In genomic region chr9:45465396-45466019, GRCm38 (mm10) we compare ENCODE assay signal across 15 mouse cellular contexts. TPM values are rescaled to one million over a fixed set of nuclear protein-coding genes. Genes with fewer than 3 reads are reported as not detected.
DNase-seq lines count a peak whose midpoint lies in the region; ATAC-seq and TF ChIP-seq lines count a peak whose summit lies in the region.
"Had no signal": no experiment of that assay in that cellular context is flagged by ENCODE, and none has a peak within 500 bp of the region (broad histone marks: within the 10 kb centered on the region; RNA-seq: fewer than 3 reads in every experiment).

No protein-coding gene starts in this region.

- H3K27ac ChIP-seq in intestine, embryonic 15.5 days = no peak overlapping the region
- H3K27ac ChIP-seq in intestine, postnatal 0 days (ENCODE audit: low read depth, low read length) = no peak overlapping the region
- no peak overlapping the region for H3K27ac ChIP-seq in embryonic facial prominence, embryonic 11.5 days (replicated peaks; ENCODE audit: low read depth, low read length)
- H3K27ac ChIP-seq in limb, embryonic 11.5 days (replicated peaks; ENCODE audit: low read depth, low read length) = no peak overlapping the region
- H3K27ac ChIP-seq: hindbrain, embryonic 15.5 days; midbrain, embryonic 15.5 days had no signal

- WGBS in intestine, embryonic 15.5 days = 44% methylated on average over 6 of the region's 6 CpGs
- 39% methylated on average over 6 of the region's 6 CpGs for WGBS in intestine, postnatal 0 days
- WGBS in embryonic facial prominence, embryonic 11.5 days = 41% methylated on average over 6 of the region's 6 CpGs
- 37% methylated on average over 6 of the region's 6 CpGs for WGBS in limb, embryonic 11.5 days

- DNase-seq in embryo, embryonic 10 days (ENCODE audit: low spot score) = peak; percentile 31
- peak; percentile 44 for DNase-seq in embryonic facial prominence, embryonic 11.5 days (ENCODE audit: low spot score)
- DNase-seq in limb, embryonic 11.5 days (ENCODE audit: low spot score) = peak; percentile 29
- no peak for DNase-seq in natural killer cell, adult 2 months (ENCODE audit: low spot score in 2 of 2)
- DNase-seq in heart, postnatal 25 days (ENCODE audit: low spot score) = no peak
- no peak for DNase-seq in spleen, adult 12 weeks (ENCODE audit: low spot score)
- DNase-seq: adrenal gland, adult 8-10 months; cerebellum, adult 18-20 months; gastrocnemius, postnatal 14 days; heart, postnatal 10 days; kidney, adult 9 months had no signal

- ATAC-seq in intestine, embryonic 15.5 days = 0 out of 2 replicates have a peak, but pooled peaks have one; percentile 20
- no peak for ATAC-seq in intestine, postnatal 0 days
- peak; percentile 76; the same call in 1 of the 2 replicates for ATAC-seq in embryonic facial prominence, embryonic 11.5 days (replicated peaks; ENCODE audit: insufficient number of reproducible peaks, low FRiP score, low TSS enrichment, low read depth)
- ATAC-seq in limb, embryonic 11.5 days (ENCODE audit: insufficient number of reproducible peaks, low FRiP score, low TSS enrichment, low read depth) = peak; percentile 31; the same call in 1 of the 2 replicates
- ATAC-seq: midbrain, embryonic 15.5 days had no signal

- H3K27me3 ChIP-seq in intestine, embryonic 15.5 days (replicated peaks) = no peaks in the 10 kb centered on the region
- H3K27me3 ChIP-seq in intestine, postnatal 0 days (replicated peaks; ENCODE audit: control insufficient read depth, insufficient read depth, low read length) = no peaks in the 10 kb centered on the region
- H3K27me3 ChIP-seq in embryonic facial prominence, embryonic 11.5 days (ENCODE audit: control insufficient read depth, insufficient read depth, low read length) = no peaks in the 10 kb centered on the region
- H3K27me3 ChIP-seq in limb, embryonic 11.5 days (ENCODE audit: control insufficient read depth, insufficient read depth, low read length) = no peaks in the 10 kb centered on the region
- H3K27me3 ChIP-seq: hindbrain, embryonic 15.5 days; midbrain, embryonic 15.5 days had no signal

- TF ChIP-seq CTCF in intestine, postnatal 0 days (IDR thresholded peaks at IDR 0.05; ENCODE audit: low read depth) = no peak

- H3K4me1 ChIP-seq in intestine, embryonic 15.5 days (replicated peaks) = 0 out of 2 replicates have a peak, but pooled peaks cover 4% of the 10 kb centered on the region
- H3K4me1 ChIP-seq in intestine, postnatal 0 days (replicated peaks; ENCODE audit: control insufficient read depth, insufficient read depth, low read length) = no peaks in the 10 kb centered on the region
- H3K4me1 ChIP-seq in embryonic facial prominence, embryonic 11.5 days (ENCODE audit: control insufficient read depth, insufficient read depth, low read length) = no peaks in the 10 kb centered on the region; the same call in 1 of the 2 replicates
- peaks cover 7% of the 10 kb centered on the region for H3K4me1 ChIP-seq in limb, embryonic 11.5 days (ENCODE audit: control insufficient read depth, insufficient read depth, low read length)

- intact Hi-C loops in heart, postnatal 25 days (cut with DNase I) = no loop called here

- H3K4me3 ChIP-seq in intestine, embryonic 15.5 days (replicated peaks) = no peak overlapping the region
- no peak overlapping the region for H3K4me3 ChIP-seq in intestine, postnatal 0 days (ENCODE audit: low read depth, low read length)
- H3K4me3 ChIP-seq in embryonic facial prominence, embryonic 11.5 days (ENCODE audit: low read depth, low read length) = no peak overlapping the region
- H3K4me3 ChIP-seq in limb, embryonic 11.5 days (ENCODE audit: low read depth, low read length) = no peak overlapping the region
- H3K4me3 ChIP-seq: hindbrain, embryonic 15.5 days; midbrain, embryonic 15.5 days had no signal

- H3K9ac ChIP-seq in intestine, embryonic 15.5 days = no peak overlapping the region
- H3K9ac ChIP-seq in intestine, postnatal 0 days (ENCODE audit: low read depth, low read length) = no peak overlapping the region
- no peak overlapping the region for H3K9ac ChIP-seq in embryonic facial prominence, embryonic 11.5 days (replicated peaks; ENCODE audit: low read length)
- H3K9ac ChIP-seq in limb, embryonic 11.5 days (ENCODE audit: low read length) = no peak overlapping the region
- H3K9ac ChIP-seq: hindbrain, embryonic 15.5 days; midbrain, embryonic 15.5 days had no signal

- no peaks in the 10 kb centered on the region for H3K36me3 ChIP-seq in intestine, embryonic 15.5 days
- no peaks in the 10 kb centered on the region for H3K36me3 ChIP-seq in intestine, postnatal 0 days (ENCODE audit: control insufficient read depth, insufficient read depth)
- H3K36me3 ChIP-seq in embryonic facial prominence, embryonic 11.5 days (replicated peaks; ENCODE audit: control insufficient read depth, insufficient read depth, low read depth, low read length) = no peaks in the 10 kb centered on the region
- no peaks in the 10 kb centered on the region for H3K36me3 ChIP-seq in limb, embryonic 11.5 days (ENCODE audit: control insufficient read depth, insufficient read depth, low read length)
- H3K36me3 ChIP-seq: hindbrain, embryonic 15.5 days; midbrain, embryonic 15.5 days had no signal

- no peaks in the 10 kb centered on the region for H3K9me3 ChIP-seq in intestine, embryonic 15.5 days
- no peaks in the 10 kb centered on the region for H3K9me3 ChIP-seq in intestine, postnatal 0 days (ENCODE audit: control insufficient read depth)
- H3K9me3 ChIP-seq in embryonic facial prominence, embryonic 11.5 days (replicated peaks; ENCODE audit: control insufficient read depth, low read length) = no peaks in the 10 kb centered on the region
- no peaks in the 10 kb centered on the region for H3K9me3 ChIP-seq in limb, embryonic 11.5 days (ENCODE audit: control insufficient read depth, low read length)
- H3K9me3 ChIP-seq: hindbrain, embryonic 15.5 days; midbrain, embryonic 15.5 days had no signal

- H3K4me2 ChIP-seq in intestine, embryonic 15.5 days (replicated peaks) = no peak overlapping the region
- no peak overlapping the region for H3K4me2 ChIP-seq in intestine, postnatal 0 days (replicated peaks; ENCODE audit: low read depth)
- H3K4me2 ChIP-seq in embryonic facial prominence, embryonic 11.5 days (ENCODE audit: low read depth, low read length) = no peak overlapping the region
- no peak overlapping the region for H3K4me2 ChIP-seq in limb, embryonic 11.5 days (ENCODE audit: low read depth, severe bottlenecking)
- H3K4me2 ChIP-seq: hindbrain, embryonic 15.5 days; midbrain, embryonic 15.5 days had no signal

RNA-seq across cellular contexts. Expression of gene Dscaml1, which starts 39.1 kb away (rescaled TPM):
- polyA plus RNA-seq in intestine, embryonic 15.5 days (2015; fragmentation: Nextera tagmentation; extraction: Ambion mirVana) = 0.38 and 0.44 TPM in 2 replicates
- 0.08 and 0.09 TPM in 2 replicates for polyA plus RNA-seq in intestine, postnatal 0 days (2015; fragmentation: Nextera tagmentation; extraction: Ambion mirVana)
- 0.76 and 0.86 TPM in 2 replicates for polyA plus RNA-seq in embryonic facial prominence, embryonic 11.5 days (2014; fragmentation: Nextera tagmentation; extraction: Ambion mirVana)
- 0.11 and 0.44 TPM in 2 replicates for polyA plus RNA-seq in limb, embryonic 11.5 days (2014; fragmentation: Nextera tagmentation; extraction: Ambion mirVana)
- not detected for total RNA-seq in heart, postnatal 25 days (2021)
- total RNA-seq: heart, postnatal 10 days had no signal

Comparison
In these comparisons a context has a peak if more than half of its experiments do, and no peak if none do; other contexts are left out.
1. DNase-seq: peak in embryo, embryonic 10 days (single experiment), embryonic facial prominence, embryonic 11.5 days (single experiment) and limb, embryonic 11.5 days (single experiment); none in natural killer cell, adult 2 months (0 of 2), heart, postnatal 25 days (single experiment) and spleen, adult 12 weeks (single experiment).